Mouse (Mus musculus) small intestine, adult 2 months (tissue): Measurements from ENCODE around the gene Cacng8. TPM values are rescaled to one million over a fixed set of nuclear protein-coding genes. Genes with fewer than 3 reads are reported as not detected.

Experiments used
- H3K27ac ChIP-seq: fragments of 200-500 bp; 2 replicates; pipeline ENCODE4 v1.5.1; 2012; ENCODE audit warnings: low read depth, low read length, control low read depth, inconsistent platforms; ENCODE audit not compliant: insufficient read depth
- H3K27me3 ChIP-seq: fragments of 200-500 bp; 2 replicates; pipeline ENCODE4 v1.6.1; 2012; ENCODE audit warnings: mild to moderate bottlenecking, moderate library complexity, low read length, inconsistent platforms; ENCODE audit not compliant: control insufficient read depth, insufficient read depth
- H3K36me3 ChIP-seq: fragments of 200-500 bp; 2 replicates; pipeline ENCODE4 v1.6.1; 2012; ENCODE audit warnings: mild to moderate bottlenecking, low read length, control low read depth, inconsistent platforms; ENCODE audit not compliant: control insufficient read depth, insufficient read depth
- H3K4me1 ChIP-seq: fragments of 200-500 bp; 2 replicates; pipeline ENCODE4 v1.6.1; 2012; ENCODE audit warnings: low read length, inconsistent platforms, mixed read lengths; ENCODE audit not compliant: control insufficient read depth, insufficient read depth, insufficient read length
- H3K4me3 ChIP-seq: fragments of 200-500 bp; 2 replicates; pipeline ENCODE4 v1.5.1; 2012; ENCODE audit warnings: low read depth, mild to moderate bottlenecking, control low read depth, inconsistent platforms, low read length, moderate library complexity
- CTCF ChIP-seq: fragments of 200-500 bp; IDR thresholded peaks from 2 replicates; pipeline ENCODE4 v1.5.1; 2012; ENCODE audit warnings: low read depth, mild to moderate bottlenecking, control low read depth, inconsistent platforms, low read length, moderate library complexity, mixed read lengths; ENCODE audit not compliant: insufficient replicate concordance, insufficient read length; ENCODE audit errors: extremely low read depth
- POLR2A ChIP-seq: fragments of 200-500 bp; IDR thresholded peaks from 2 replicates; pipeline ENCODE4 v1.6.1; 2012; ENCODE audit warnings: low read depth, mild to moderate bottlenecking, control low read depth, inconsistent platforms, low read length, moderate library complexity
- WGBS: fragments of 180-500 bp; shearing (Covaris S2); methylation state at CpG from one replicate; pipeline ENCODE4 v1.1.7; 2018; 5-methylcytosine and 5-hydroxymethylcytosine counted together
- polyA plus RNA-seq: library from polyadenylated mRNA; depleted of rRNA; stranded (reverse); fragments of >200 nt; gene quantifications from 2 replicates; pipeline ENCODE4 v1.2.3, GENCODE M21; 2012

Gene Cacng8
- polyA plus RNA-seq, 1 experiment, result 0.77 TPM

- WGBS, result 43% methylated on average over 4 of the region's 4 CpGs
- H3K27ac ChIP-seq, result no peak overlapping the region
Measured at GRCm38 (mm10) chr7:3370407-3370806, 20.1 kb upstream of the Cacng8 start.

GRCm38 (mm10) chr7:3372376-3372775 is 18.1 kb upstream of the Cacng8 start:
- WGBS, result 81% methylated on average over 2 of the region's 2 CpGs
- H3K4me1 ChIP-seq, result no peaks in the 10 kb centered on the region
- no peaks in the 10 kb centered on the region for H3K36me3 ChIP-seq
- H3K27ac ChIP-seq, result no peak overlapping the region
- TF ChIP-seq POLR2A (no peak), CTCF (no peak)
- no peaks in the 10 kb centered on the region for H3K27me3 ChIP-seq
- H3K4me3 ChIP-seq, result no peak overlapping the region

More at GRCm38 (mm10) chr7:3370407-3370806, 20.1 kb upstream of the Cacng8 start:
- TF ChIP-seq CTCF (no peak), POLR2A (no peak)
- Histone ChIP-seq H3K36me3 (no peaks in the 10 kb centered on the region), H3K4me1 (no peaks in the 10 kb centered on the region), H3K27me3 (peaks cover 10% of the 10 kb centered on the region; the same call in 1 of the 2 replicates), H3K4me3 (no peak overlapping the region)

GRCm38 (mm10) chr7:3373754-3374153 is 16.7 kb upstream of the Cacng8 start:
- no peak overlapping the region for H3K4me3 ChIP-seq
- TF ChIP-seq POLR2A (no peak), CTCF (no peak)
- H3K27me3 ChIP-seq, result no peaks in the 10 kb centered on the region
- no peaks in the 10 kb centered on the region for H3K36me3 ChIP-seq
- H3K27ac ChIP-seq, result no peak overlapping the region
- WGBS, result 67% methylated on average over 8 of the region's 8 CpGs
- no peaks in the 10 kb centered on the region for H3K4me1 ChIP-seq

GRCm38 (mm10) chr7:3376831-3377230 is 13.7 kb upstream of the Cacng8 start:
- no peak for TF ChIP-seq POLR2A
- peak; percentile 51; the same call in 1 of the 2 replicates for TF ChIP-seq CTCF
- H3K27ac ChIP-seq, result no peak overlapping the region
- H3K27me3 ChIP-seq, result no peaks in the 10 kb centered on the region
- no peaks in the 10 kb centered on the region for H3K4me1 ChIP-seq
- WGBS, result 48% methylated on average over 4 of the region's 4 CpGs
- H3K36me3 ChIP-seq, result no peaks in the 10 kb centered on the region
- no peak overlapping the region for H3K4me3 ChIP-seq

GRCm38 (mm10) chr7:3382123-3382522 is 8.4 kb upstream of the Cacng8 start:
- H3K4me3 ChIP-seq, result no peak overlapping the region
- no peaks in the 10 kb centered on the region for H3K4me1 ChIP-seq
- H3K36me3 ChIP-seq, result no peaks in the 10 kb centered on the region
- no peak for TF ChIP-seq POLR2A
- no peak for TF ChIP-seq CTCF
- H3K27ac ChIP-seq, result no peak overlapping the region
- 75% methylated on average over 9 of the region's 9 CpGs for WGBS
- no peaks in the 10 kb centered on the region for H3K27me3 ChIP-seq

- 88% methylated on average over 5 of the region's 5 CpGs for WGBS
Measured at GRCm38 (mm10) chr7:3384807-3385319, 5.6 kb upstream of the Cacng8 start.

GRCm38 (mm10) chr7:3386036-3386730 is 4.3 kb upstream of the Cacng8 start:
- H3K36me3 ChIP-seq, result no peaks in the 10 kb centered on the region
- H3K27ac ChIP-seq, result no peak overlapping the region
- WGBS, result 72% methylated on average over 6 of the region's 6 CpGs
- no peak overlapping the region for H3K4me3 ChIP-seq
- no peaks in the 10 kb centered on the region for H3K4me1 ChIP-seq
- peaks cover 2% of the 10 kb centered on the region; the same call in 1 of the 2 replicates for H3K27me3 ChIP-seq
- TF ChIP-seq POLR2A, result no peak
- no peak for TF ChIP-seq CTCF

More at GRCm38 (mm10) chr7:3384807-3385319, 5.6 kb upstream of the Cacng8 start:
- TF ChIP-seq POLR2A (no peak), CTCF (no peak)
- Histone ChIP-seq H3K4me3 (no peak overlapping the region), H3K27me3 (peaks cover 2% of the 10 kb centered on the region; the same call in 1 of the 2 replicates), H3K36me3 (no peaks in the 10 kb centered on the region), H3K27ac (no peak overlapping the region), H3K4me1 (no peaks in the 10 kb centered on the region)

- H3K4me3 ChIP-seq, result no peak overlapping the region
- H3K27ac ChIP-seq, result no peak overlapping the region
- H3K27me3 ChIP-seq, result peaks cover 5% of the 10 kb centered on the region; the same call in 1 of the 2 replicates
- WGBS, result 77% methylated on average over 18 of the region's 18 CpGs
- no peaks in the 10 kb centered on the region for H3K4me1 ChIP-seq
- no peaks in the 10 kb centered on the region for H3K36me3 ChIP-seq
- TF ChIP-seq CTCF (no peak), POLR2A (no peak)
Measured at GRCm38 (mm10) chr7:3387761-3388160, 2.7 kb upstream of the Cacng8 start.
